Mouse (Mus musculus): Measurements from ENCODE around the gene Ralbp1.

The Ralbp1 gene

GRCm38 (mm10) chr17:65885697-65886529, at the start of gene Ralbp1:
TSS of gene Ralbp1 (minus strand) at chr17:65885798.
- H3K27me3 ChIP-seq (ENCODE audit: control insufficient read depth, insufficient read depth, low read length, poor library complexity, severe bottlenecking), result no peaks in the 10 kb centered on the region; the same call in 1 of the 2 replicates
- no peaks in the 10 kb centered on the region for H3K36me3 ChIP-seq (ENCODE audit: control insufficient read depth, insufficient read depth, low read length, poor library complexity, severe bottlenecking)
- peak; percentile 67 for DNase-seq (ENCODE audit: low read depth, low spot score)

GRCm38 (mm10) chr17:65933741-65934140, 48.1 kb upstream of the Ralbp1 start:
- Histone ChIP-seq H3K36me3 (ENCODE audit: control insufficient read depth, insufficient read depth, low read length, poor library complexity, severe bottlenecking) (no peaks in the 10 kb centered on the region), H3K27me3 (ENCODE audit: control insufficient read depth, insufficient read depth, low read length, poor library complexity, severe bottlenecking) (no peaks in the 10 kb centered on the region)
- peak; percentile 44 for DNase-seq (ENCODE audit: low read depth, low spot score)

- no peak for DNase-seq (ENCODE audit: low read depth, low spot score)
- H3K36me3 ChIP-seq (ENCODE audit: control insufficient read depth, insufficient read depth, low read length, poor library complexity, severe bottlenecking), result no peaks in the 10 kb centered on the region
- H3K27me3 ChIP-seq (ENCODE audit: control insufficient read depth, insufficient read depth, low read length, poor library complexity, severe bottlenecking), result no peaks in the 10 kb centered on the region
Measured at GRCm38 (mm10) chr17:65931525-65931924, 45.9 kb upstream of the Ralbp1 start.

- no peaks in the 10 kb centered on the region for H3K36me3 ChIP-seq (ENCODE audit: control insufficient read depth, insufficient read depth, low read length, poor library complexity, severe bottlenecking)
- H3K27me3 ChIP-seq (ENCODE audit: control insufficient read depth, insufficient read depth, low read length, poor library complexity, severe bottlenecking), result no peaks in the 10 kb centered on the region
- no peak for DNase-seq (ENCODE audit: low read depth, low spot score)
Measured at GRCm38 (mm10) chr17:65930960-65931359, 45.4 kb upstream of the Ralbp1 start.

GRCm38 (mm10) chr17:65930158-65930826, 44.7 kb upstream of the Ralbp1 start:
- DNase-seq (ENCODE audit: low read depth, low spot score), result no peak
- Histone ChIP-seq H3K27me3 (ENCODE audit: control insufficient read depth, insufficient read depth, low read length, poor library complexity, severe bottlenecking) (no peaks in the 10 kb centered on the region), H3K36me3 (ENCODE audit: control insufficient read depth, insufficient read depth, low read length, poor library complexity, severe bottlenecking) (peaks cover 4% of the 10 kb centered on the region)

- DNase-seq (ENCODE audit: low read depth, low spot score), result no peak
- Histone ChIP-seq H3K36me3 (ENCODE audit: control insufficient read depth, insufficient read depth, low read length, poor library complexity, severe bottlenecking) (peaks cover 4% of the 10 kb centered on the region), H3K27me3 (ENCODE audit: control insufficient read depth, insufficient read depth, low read length, poor library complexity, severe bottlenecking) (no peaks in the 10 kb centered on the region)
Measured at GRCm38 (mm10) chr17:65929319-65929978, 43.9 kb upstream of the Ralbp1 start.

- Histone ChIP-seq H3K27me3 (ENCODE audit: control insufficient read depth, insufficient read depth, low read length, poor library complexity, severe bottlenecking) (no peaks in the 10 kb centered on the region), H3K36me3 (ENCODE audit: control insufficient read depth, insufficient read depth, low read length, poor library complexity, severe bottlenecking) (peaks cover 11% of the 10 kb centered on the region)
- DNase-seq (ENCODE audit: low read depth, low spot score), result no peak
Measured at GRCm38 (mm10) chr17:65927077-65927476, 41.5 kb upstream of the Ralbp1 start.

- no peak for DNase-seq (ENCODE audit: low read depth, low spot score)
- peaks cover 14% of the 10 kb centered on the region for H3K36me3 ChIP-seq (ENCODE audit: control insufficient read depth, insufficient read depth, low read length, poor library complexity, severe bottlenecking)
- no peaks in the 10 kb centered on the region for H3K27me3 ChIP-seq (ENCODE audit: control insufficient read depth, insufficient read depth, low read length, poor library complexity, severe bottlenecking)
Measured at GRCm38 (mm10) chr17:65924218-65924617, 38.6 kb upstream of the Ralbp1 start.

- peaks cover 14% of the 10 kb centered on the region for H3K36me3 ChIP-seq (ENCODE audit: control insufficient read depth, insufficient read depth, low read length, poor library complexity, severe bottlenecking)
Measured at GRCm38 (mm10) chr17:65921975-65922374, 36.4 kb upstream of the Ralbp1 start.

GRCm38 (mm10) chr17:65919235-65919634, 33.6 kb upstream of the Ralbp1 start:
- peaks cover 10% of the 10 kb centered on the region; the same call in 1 of the 2 replicates for H3K36me3 ChIP-seq (ENCODE audit: control insufficient read depth, insufficient read depth, low read length, poor library complexity, severe bottlenecking)
- no peak for DNase-seq (ENCODE audit: low read depth, low spot score)

More at GRCm38 (mm10) chr17:65921975-65922374, 36.4 kb upstream of the Ralbp1 start:
- DNase-seq (ENCODE audit: low read depth, low spot score), result no peak
- H3K27me3 ChIP-seq (ENCODE audit: control insufficient read depth, insufficient read depth, low read length, poor library complexity, severe bottlenecking), result no peaks in the 10 kb centered on the region

GRCm38 (mm10) chr17:65916135-65916668, 30.6 kb upstream of the Ralbp1 start:
- no peak for DNase-seq (ENCODE audit: low read depth, low spot score)
- Histone ChIP-seq H3K36me3 (ENCODE audit: control insufficient read depth, insufficient read depth, low read length, poor library complexity, severe bottlenecking) (no peaks in the 10 kb centered on the region), H3K27me3 (ENCODE audit: control insufficient read depth, insufficient read depth, low read length, poor library complexity, severe bottlenecking) (no peaks in the 10 kb centered on the region)

More at GRCm38 (mm10) chr17:65919235-65919634, 33.6 kb upstream of the Ralbp1 start:
- no peaks in the 10 kb centered on the region for H3K27me3 ChIP-seq (ENCODE audit: control insufficient read depth, insufficient read depth, low read length, poor library complexity, severe bottlenecking)

- Histone ChIP-seq H3K36me3 (ENCODE audit: control insufficient read depth, insufficient read depth, low read length, poor library complexity, severe bottlenecking) (no peaks in the 10 kb centered on the region), H3K27me3 (ENCODE audit: control insufficient read depth, insufficient read depth, low read length, poor library complexity, severe bottlenecking) (no peaks in the 10 kb centered on the region)
- DNase-seq (ENCODE audit: low read depth, low spot score), result no peak
Measured at GRCm38 (mm10) chr17:65914083-65914482, 28.5 kb upstream of the Ralbp1 start.

- no peaks in the 10 kb centered on the region for H3K36me3 ChIP-seq (ENCODE audit: control insufficient read depth, insufficient read depth, low read length, poor library complexity, severe bottlenecking)
- no peak for DNase-seq (ENCODE audit: low read depth, low spot score)
- no peaks in the 10 kb centered on the region for H3K27me3 ChIP-seq (ENCODE audit: control insufficient read depth, insufficient read depth, low read length, poor library complexity, severe bottlenecking)
Measured at GRCm38 (mm10) chr17:65912202-65912601, 26.6 kb upstream of the Ralbp1 start.

GRCm38 (mm10) chr17:65911285-65912069, 25.9 kb upstream of the Ralbp1 start:
- H3K36me3 ChIP-seq (ENCODE audit: control insufficient read depth, insufficient read depth, low read length, poor library complexity, severe bottlenecking), result no peaks in the 10 kb centered on the region
- no peak for DNase-seq (ENCODE audit: low read depth, low spot score)
- no peaks in the 10 kb centered on the region for H3K27me3 ChIP-seq (ENCODE audit: control insufficient read depth, insufficient read depth, low read length, poor library complexity, severe bottlenecking)

Measured in splenic B cell, adult 2 months (primary cell).